Mouse (Mus musculus) hindbrain, embryonic 11.5 days (tissue): ENCODE measurements around the gene Golm1. TPM values are rescaled to one million over a fixed set of nuclear protein-coding genes. Genes with fewer than 3 reads are reported as not detected.

ENCODE experiments used
- ATAC-seq: fragments of 200-750 bp; cut with Nextera tagmentation; 2 replicates; pipeline ENCODE4 v1.8.0; 2017; ENCODE audit warnings: mild to moderate bottlenecking, moderate TSS enrichment, moderate library complexity; ENCODE audit not compliant: low FRiP score
- DNase-seq: peaks from one replicate; pipeline ENCODE4 v3.0.0-alpha.2; 2015; ENCODE audit warnings: low spot score
- H3K27ac ChIP-seq: fragments of 300-500 bp; sonication (generic); 2 replicates; pipeline ENCODE4 v1.5.1; 2014; ENCODE audit warnings: mild to moderate bottlenecking, low read depth, low read length
- H3K27me3 ChIP-seq: fragments of 300-500 bp; sonication (generic); 2 replicates; pipeline ENCODE4 v1.6.1; 2014; ENCODE audit warnings: mild to moderate bottlenecking, low read length, moderate library complexity, mixed read lengths; ENCODE audit not compliant: control insufficient read depth, insufficient read depth
- H3K36me3 ChIP-seq: fragments of 300-500 bp; sonication (generic); 2 replicates; pipeline ENCODE4 v1.6.1; 2014; ENCODE audit warnings: mild to moderate bottlenecking, low read length, moderate library complexity, mixed read lengths; ENCODE audit not compliant: control insufficient read depth, insufficient read depth
- H3K4me1 ChIP-seq: fragments of 300-500 bp; sonication (generic); replicated peaks from 2 replicates; pipeline ENCODE4 v1.6.1; 2014; ENCODE audit warnings: low read length, mixed read lengths; ENCODE audit not compliant: control insufficient read depth, insufficient read depth
- H3K4me2 ChIP-seq: fragments of 300-500 bp; sonication (generic); replicated peaks from 2 replicates; pipeline ENCODE4 v1.6.1; 2014; ENCODE audit warnings: mild to moderate bottlenecking, low read depth, low read length
- H3K4me3 ChIP-seq: fragments of 300-500 bp; sonication (generic); 2 replicates; pipeline ENCODE4 v1.5.1; 2014; ENCODE audit warnings: low read depth, low read length
- H3K9ac ChIP-seq: fragments of 300-500 bp; sonication (generic); 2 replicates; pipeline ENCODE4 v1.6.1; 2014; ENCODE audit warnings: low read depth, low read length
- H3K9me3 ChIP-seq: fragments of 300-500 bp; sonication (generic); 2 replicates; pipeline ENCODE4 v1.6.1; 2016; ENCODE audit warnings: low read length; ENCODE audit not compliant: control insufficient read depth
- WGBS: fragments of 180-500 bp; shearing (Covaris S2); extraction: QIAGEN DNeasy Blood & Tissue Kit; methylation state at CpG from one replicate; pipeline ENCODE4 v1.1.7; 2014; 5-methylcytosine and 5-hydroxymethylcytosine counted together
- polyA plus RNA-seq: library from polyadenylated mRNA; unstranded; fragments of >200 nt; fragmentation: Nextera tagmentation; extraction: Ambion mirVana; gene quantifications from 2 replicates; pipeline ENCODE4 v1.2.1, GENCODE M21; 2014

Golm1 gene
- polyA plus RNA-seq, 1 experiment from 2014 or later: 135 TPM

GRCm38 (mm10) chr13:59688338-59688770, 12.7 kb upstream of the Golm1 start:
- H3K4me3 ChIP-seq: no peak overlapping the region
- no peaks in the 10 kb centered on the region for H3K9me3 ChIP-seq
- peaks cover 2% of the 10 kb centered on the region; the same call in 1 of the 2 replicates for H3K4me1 ChIP-seq
- no peak for ATAC-seq
- H3K4me2 ChIP-seq: no peak overlapping the region
- H3K9ac ChIP-seq: no peak overlapping the region
- H3K27me3 ChIP-seq: no peaks in the 10 kb centered on the region; the same call in 1 of the 2 replicates
- 63% methylated on average over 13 of the region's 13 CpGs for WGBS
- no peak overlapping the region for H3K27ac ChIP-seq
- no peaks in the 10 kb centered on the region for H3K36me3 ChIP-seq
- DNase-seq: no peak

DNA sequence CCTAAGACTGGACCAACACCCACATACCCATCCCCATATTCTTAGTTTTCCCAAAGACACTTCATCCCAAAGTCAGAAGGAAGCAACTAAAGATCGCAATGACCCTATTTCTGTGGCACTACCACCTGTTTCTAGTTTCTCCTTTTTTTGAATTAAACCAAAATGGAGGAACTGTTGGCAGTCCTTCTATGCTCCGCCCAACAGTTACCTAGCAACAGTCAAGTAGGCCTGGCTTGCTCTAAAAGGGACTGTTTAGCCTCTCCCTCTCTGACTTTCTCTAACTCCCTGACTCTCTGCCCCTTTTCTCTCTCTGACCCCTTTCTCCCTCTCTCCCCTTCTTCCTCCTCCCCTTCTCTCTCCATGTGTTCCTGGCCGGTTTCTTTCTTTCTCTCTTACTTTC, 9.6 kb upstream of the Golm1 start:
- no peak overlapping the region for H3K9ac ChIP-seq
- no peaks in the 10 kb centered on the region for H3K9me3 ChIP-seq
- 78% methylated on average over 3 of the region's 3 CpGs for WGBS
- H3K27ac ChIP-seq: no peak overlapping the region
- no peak overlapping the region for H3K4me3 ChIP-seq
- no peaks in the 10 kb centered on the region for H3K27me3 ChIP-seq
- no peak overlapping the region for H3K4me2 ChIP-seq
- no peak for ATAC-seq
- no peaks in the 10 kb centered on the region for H3K36me3 ChIP-seq
- no peak for DNase-seq
- H3K4me1 ChIP-seq: no peaks in the 10 kb centered on the region

- no peaks in the 10 kb centered on the region for H3K36me3 ChIP-seq
- no peaks in the 10 kb centered on the region for H3K27me3 ChIP-seq
- H3K27ac ChIP-seq: no peak overlapping the region
- H3K4me3 ChIP-seq: no peak overlapping the region
- no peaks in the 10 kb centered on the region for H3K9me3 ChIP-seq
- H3K4me1 ChIP-seq: no peaks in the 10 kb centered on the region
- ATAC-seq (no peak), DNase-seq (peak; percentile 25)
- WGBS: 36% methylated on average over 7 of the region's 7 CpGs
- no peak overlapping the region for H3K4me2 ChIP-seq
- no peak overlapping the region for H3K9ac ChIP-seq
Measured at GRCm38 (mm10) chr13:59682629-59683028, 7.0 kb upstream of the Golm1 start.

DNA sequence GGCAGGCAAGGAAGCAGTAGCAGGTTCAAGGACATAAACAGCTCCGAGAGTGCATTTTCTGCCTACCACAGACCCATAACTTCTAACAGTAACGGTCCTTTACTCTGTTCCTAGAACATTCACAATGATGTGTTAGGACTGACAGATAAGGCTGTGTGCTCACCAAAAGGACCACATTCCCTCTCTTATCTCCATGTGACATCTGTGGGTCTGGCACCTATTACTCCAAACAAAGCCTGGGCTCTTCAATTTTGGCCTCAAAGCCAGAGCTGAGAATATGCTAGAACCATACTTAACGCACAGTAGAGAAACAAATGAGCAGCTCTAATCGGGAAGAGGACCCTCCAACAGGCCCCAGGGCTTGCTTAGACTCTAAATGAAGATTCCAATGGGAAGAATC, 4.3 kb upstream of the Golm1 start:
- H3K4me3 ChIP-seq: no peak overlapping the region
- no peaks in the 10 kb centered on the region for H3K9me3 ChIP-seq
- H3K9ac ChIP-seq: no peak overlapping the region

DNA sequence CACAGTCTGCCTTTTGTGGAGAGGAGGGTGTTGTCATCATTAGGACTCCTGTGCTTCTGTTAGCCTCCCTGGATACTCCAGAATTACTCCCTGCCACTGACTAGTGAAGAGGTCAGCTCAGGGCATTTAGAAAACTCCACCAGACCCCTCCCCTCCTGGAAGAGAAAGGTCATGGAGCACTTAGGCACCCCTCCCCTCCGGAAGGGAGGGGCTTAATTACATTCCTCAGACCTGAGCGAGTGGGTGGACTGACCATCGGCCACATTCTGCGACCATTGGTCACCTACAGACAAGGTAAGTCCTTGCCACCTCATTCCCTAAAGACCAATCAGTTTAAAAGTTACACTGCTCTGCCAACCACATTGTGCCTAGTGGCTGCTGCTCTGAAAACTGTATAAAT, 3.7 kb upstream of the Golm1 start:
- no peak for DNase-seq
- H3K36me3 ChIP-seq: no peaks in the 10 kb centered on the region
- H3K9ac ChIP-seq: no peak overlapping the region
- no peak overlapping the region for H3K4me3 ChIP-seq
- no peaks in the 10 kb centered on the region for H3K4me1 ChIP-seq
- no peak overlapping the region for H3K4me2 ChIP-seq
- no peaks in the 10 kb centered on the region for H3K27me3 ChIP-seq
- no peak overlapping the region for H3K27ac ChIP-seq
- no peak for ATAC-seq
- WGBS: 58% methylated on average over 4 of the region's 4 CpGs
- no peaks in the 10 kb centered on the region for H3K9me3 ChIP-seq

More for the DNA sequence above, 4.3 kb upstream of the Golm1 start:
- WGBS: 76% methylated on average over 4 of the region's 4 CpGs
- Histone ChIP-seq H3K27me3 (no peaks in the 10 kb centered on the region), H3K27ac (no peak overlapping the region), H3K4me2 (no peak overlapping the region), H3K4me1 (no peaks in the 10 kb centered on the region), H3K36me3 (no peaks in the 10 kb centered on the region)
- DNase-seq: no peak
- no peak for ATAC-seq

DNA sequence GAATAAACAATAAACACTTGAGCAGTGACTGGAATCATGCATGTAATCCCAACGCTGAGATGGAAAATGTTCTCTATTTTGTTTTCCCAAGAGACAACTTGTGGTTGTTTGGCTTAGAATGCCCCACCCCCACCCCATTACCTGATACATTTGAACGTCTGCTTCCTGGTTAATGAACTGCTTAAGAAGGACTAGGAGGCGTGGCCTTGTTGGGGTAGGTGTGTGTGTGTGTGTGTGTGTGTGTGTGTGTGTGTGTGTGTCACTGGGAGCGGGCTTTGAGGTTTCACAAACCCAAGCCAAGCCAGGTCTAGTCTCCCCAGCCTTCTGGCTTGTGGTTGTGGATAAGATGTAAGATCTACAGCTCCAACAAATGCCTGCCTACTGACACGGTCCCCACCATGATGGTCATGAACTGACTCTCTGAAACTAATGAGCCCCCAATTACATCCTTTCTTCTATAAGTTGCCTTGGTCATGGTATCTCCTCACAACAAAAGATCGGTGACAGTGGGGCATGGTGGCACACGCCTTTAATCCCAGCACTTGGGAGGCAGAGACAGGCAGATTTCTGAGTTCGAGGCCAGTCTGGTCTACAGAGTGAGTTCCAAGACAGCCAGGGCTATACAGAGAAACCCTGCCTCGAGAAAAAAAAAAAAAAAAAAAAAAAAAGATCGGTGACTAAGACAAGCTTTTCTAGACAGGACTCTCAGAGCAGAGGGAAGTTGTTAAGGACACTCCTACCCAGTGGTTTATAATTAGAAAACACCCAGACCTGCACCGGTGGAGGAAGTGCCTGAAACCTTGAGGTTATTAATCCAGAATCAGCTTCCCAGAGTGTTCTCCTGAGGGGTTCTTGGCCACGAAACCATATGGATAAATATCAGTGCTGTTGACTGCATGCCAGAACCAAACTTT, 962 bp upstream of the Golm1 start:
- Histone ChIP-seq H3K4me3 (no peak overlapping the region), H3K4me1 (peaks cover 4% of the 10 kb centered on the region; the same call in 1 of the 2 replicates), H3K27ac (no peak overlapping the region), H3K9ac (no peak overlapping the region), H3K4me2 (no peak overlapping the region; the same call in 1 of the 2 replicates), H3K9me3 (no peaks in the 10 kb centered on the region), H3K36me3 (no peaks in the 10 kb centered on the region), H3K27me3 (no peaks in the 10 kb centered on the region)
- WGBS: 81% methylated on average over 11 of the region's 12 CpGs
- no peak for DNase-seq
- no peak for ATAC-seq

GRCm38 (mm10) chr13:59674761-59675150, 855 bp downstream of the Golm1 start:
- Histone ChIP-seq H3K27ac (peak overlapping the region; percentile 91), H3K9ac (peak overlapping the region; percentile 94), H3K4me2 (peak overlapping the region; percentile 71), H3K36me3 (no peaks in the 10 kb centered on the region), H3K9me3 (no peaks in the 10 kb centered on the region), H3K4me3 (peak overlapping the region; percentile 84), H3K27me3 (no peaks in the 10 kb centered on the region), H3K4me1 (peaks cover 7% of the 10 kb centered on the region; the same call in 1 of the 2 replicates)
- peak; percentile 77 for DNase-seq
- ATAC-seq: peak; percentile 36; the same call in 1 of the 2 replicates
- under 1% methylated on average over 13 of the region's 13 CpGs for WGBS

- peak; percentile 61 for ATAC-seq
Measured at GRCm38 (mm10) chr13:59674215-59674614, 1.4 kb downstream of the Golm1 start.

More at GRCm38 (mm10) chr13:59674215-59674614, 1.4 kb downstream of the Golm1 start:
- no peaks in the 10 kb centered on the region for H3K36me3 ChIP-seq
- no peaks in the 10 kb centered on the region for H3K9me3 ChIP-seq
- 1% methylated on average over 3 of the region's 3 CpGs for WGBS
- H3K27ac ChIP-seq: peak overlapping the region; percentile 91
- peak overlapping the region; percentile 94 for H3K9ac ChIP-seq
- peaks cover 7% of the 10 kb centered on the region; the same call in 1 of the 2 replicates for H3K4me1 ChIP-seq
- peak overlapping the region; percentile 71 for H3K4me2 ChIP-seq
- H3K27me3 ChIP-seq: no peaks in the 10 kb centered on the region
- peak; percentile 76 for DNase-seq
- peak overlapping the region; percentile 84 for H3K4me3 ChIP-seq
